Mouse (Mus musculus) cerebellum, postnatal 25 days (tissue): ENCODE measurements around the gene Ackr2.

ENCODE experiments used
- DNase-seq, 2 experiments: peaks; one replicate each; pipeline ENCODE4 v3.0.0; 2021; ENCODE audit warnings: mixed read lengths in 2 of 2

The Ackr2 gene

DNA sequence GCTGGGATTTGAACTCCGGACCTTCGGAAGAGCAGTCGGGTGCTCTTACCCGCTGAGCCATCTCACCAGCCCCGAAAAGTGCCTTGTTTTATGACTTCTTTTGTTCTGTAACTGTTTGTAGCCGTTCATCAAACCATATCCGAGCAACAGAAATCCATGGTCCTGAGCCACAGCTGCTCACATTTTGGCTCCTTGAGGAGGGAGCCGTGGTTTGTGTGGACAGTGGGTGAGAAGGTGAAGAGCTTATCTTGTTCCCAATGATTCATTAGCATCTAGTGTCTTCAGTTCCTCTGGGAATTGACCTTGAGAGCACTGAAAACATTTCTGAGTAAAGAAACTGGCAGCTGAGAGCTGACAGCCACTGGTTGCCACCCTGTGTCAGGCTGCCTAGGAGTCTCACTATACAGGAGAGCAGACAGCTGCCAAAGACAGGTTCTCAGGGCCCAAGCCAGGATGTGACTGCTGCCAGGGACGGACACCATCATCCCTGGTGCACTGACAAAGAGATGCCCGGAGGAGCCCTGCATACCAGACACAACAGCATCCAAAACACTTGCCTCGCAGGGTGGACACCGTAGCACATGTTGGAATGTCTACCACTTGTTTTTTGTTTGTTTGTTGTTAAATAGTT is 6.0 kb upstream of the Ackr2 start:
- no peak for DNase-seq

DNA sequence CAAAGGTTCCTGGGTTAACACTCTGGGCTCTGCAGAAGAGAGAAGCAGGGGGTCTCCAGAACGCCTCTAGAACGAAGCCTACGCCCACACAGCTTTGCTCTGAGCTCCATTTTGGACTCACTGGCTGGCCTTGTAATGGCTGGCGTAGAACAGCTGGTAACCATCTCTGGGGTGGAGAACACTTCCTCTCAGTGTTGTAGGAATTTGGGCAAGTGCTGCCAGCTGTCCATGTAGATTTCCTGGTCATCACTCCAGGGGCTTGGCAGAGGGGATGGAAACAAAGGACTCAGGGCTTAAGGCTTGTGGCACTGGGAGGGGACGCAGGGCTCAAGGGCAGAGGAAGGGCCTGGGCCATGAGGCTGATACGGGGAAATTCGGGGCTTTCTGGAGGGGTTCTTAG is 3.7 kb upstream of the Ackr2 start:
- no peak for DNase-seq

GRCm38 (mm10) chr9:121895392-121895993 is 2.7 kb upstream of the Ackr2 start:
- no peak for DNase-seq

DNA sequence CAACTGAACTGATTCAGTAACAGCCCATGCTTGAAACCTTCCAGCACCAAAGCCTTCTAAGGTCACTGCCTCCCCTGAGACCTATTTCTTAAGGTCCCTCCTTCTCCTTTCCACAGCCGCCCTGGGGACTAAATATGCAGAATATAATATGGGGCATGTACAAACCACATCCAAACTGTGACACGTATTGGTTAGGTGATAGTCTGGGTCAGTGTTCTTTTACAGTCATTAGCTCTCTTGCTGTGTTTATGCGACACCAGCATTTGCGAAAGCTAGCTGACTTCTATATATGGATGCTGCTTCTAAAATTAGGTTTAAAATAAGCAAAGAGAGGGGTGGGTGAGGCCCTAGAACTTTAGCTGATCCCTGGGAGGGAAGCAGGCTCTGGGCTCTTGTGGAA is 1.3 kb upstream of the Ackr2 start:
- DNase-seq, result no peak

DNA sequence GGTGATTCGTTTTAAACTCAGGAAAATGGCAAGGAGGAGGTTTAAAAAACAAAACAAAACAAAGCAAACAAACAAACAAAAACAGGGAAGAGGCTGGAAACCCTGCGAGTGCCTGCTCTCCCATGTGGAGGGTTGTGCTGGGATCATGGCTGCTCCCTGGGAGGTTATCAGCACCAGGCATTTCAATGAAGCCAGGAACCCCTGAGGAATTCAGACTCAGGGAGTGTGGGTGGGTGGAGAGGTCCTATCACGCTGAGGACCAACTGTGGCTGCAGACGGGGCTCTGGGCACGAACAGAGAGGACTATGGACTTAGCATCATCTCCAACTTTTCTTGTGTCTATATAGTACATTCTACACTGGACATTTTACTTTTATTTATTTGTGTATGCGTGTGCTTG is 1.2 kb downstream of the Ackr2 start:
- no peak for DNase-seq

GRCm38 (mm10) chr9:121900282-121900855 is 2.2 kb downstream of the Ackr2 start:
- no peak for DNase-seq

DNA sequence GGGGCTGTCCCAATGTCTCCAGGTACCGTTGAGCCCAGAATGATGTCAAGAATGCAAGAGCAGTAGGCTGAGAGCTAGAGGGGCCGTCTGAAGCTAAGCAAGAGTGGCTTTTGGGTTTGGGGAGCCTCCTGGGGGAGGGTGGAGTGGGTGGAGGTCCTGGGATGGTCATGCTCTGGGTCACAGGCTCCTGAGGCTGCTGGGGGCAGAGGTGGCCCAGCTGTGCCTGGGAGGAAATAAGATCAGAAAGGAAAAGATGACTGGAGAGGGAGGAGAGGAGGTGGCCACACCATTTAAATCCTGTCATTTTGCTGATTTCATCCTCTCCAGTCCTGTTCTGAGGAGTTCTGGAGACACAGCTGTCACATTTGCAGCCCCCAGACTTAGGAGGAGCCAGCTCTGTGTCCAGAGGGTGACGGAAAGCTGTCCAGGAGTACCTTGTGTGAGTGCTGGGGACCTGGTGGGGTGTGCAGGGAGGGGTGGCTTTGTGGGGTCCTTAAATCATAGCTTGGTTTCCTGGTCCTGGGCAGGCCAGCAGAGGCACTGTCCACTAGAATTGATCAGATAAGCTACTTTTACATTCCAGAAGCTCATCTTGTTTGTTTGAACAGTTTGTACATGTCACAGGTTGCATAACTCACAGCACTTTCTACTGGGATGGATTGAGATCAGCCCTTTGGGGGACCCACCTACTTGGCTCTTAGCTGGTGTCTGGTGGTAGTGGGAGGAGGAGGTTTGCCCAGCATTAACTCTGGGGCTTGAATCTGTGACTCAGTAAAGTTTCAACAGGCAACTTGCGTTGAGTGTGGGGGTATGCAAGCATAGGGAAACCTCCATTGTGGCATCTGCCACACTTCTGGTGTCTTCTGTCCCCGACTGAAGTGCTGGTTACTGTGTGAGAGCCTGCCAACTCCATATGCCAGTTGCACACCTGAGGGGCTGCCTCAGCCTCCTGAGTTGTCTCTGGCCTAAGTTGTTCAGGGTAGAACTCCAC is 3.9 kb downstream of the Ackr2 start:
- DNase-seq, result no peak

DNA sequence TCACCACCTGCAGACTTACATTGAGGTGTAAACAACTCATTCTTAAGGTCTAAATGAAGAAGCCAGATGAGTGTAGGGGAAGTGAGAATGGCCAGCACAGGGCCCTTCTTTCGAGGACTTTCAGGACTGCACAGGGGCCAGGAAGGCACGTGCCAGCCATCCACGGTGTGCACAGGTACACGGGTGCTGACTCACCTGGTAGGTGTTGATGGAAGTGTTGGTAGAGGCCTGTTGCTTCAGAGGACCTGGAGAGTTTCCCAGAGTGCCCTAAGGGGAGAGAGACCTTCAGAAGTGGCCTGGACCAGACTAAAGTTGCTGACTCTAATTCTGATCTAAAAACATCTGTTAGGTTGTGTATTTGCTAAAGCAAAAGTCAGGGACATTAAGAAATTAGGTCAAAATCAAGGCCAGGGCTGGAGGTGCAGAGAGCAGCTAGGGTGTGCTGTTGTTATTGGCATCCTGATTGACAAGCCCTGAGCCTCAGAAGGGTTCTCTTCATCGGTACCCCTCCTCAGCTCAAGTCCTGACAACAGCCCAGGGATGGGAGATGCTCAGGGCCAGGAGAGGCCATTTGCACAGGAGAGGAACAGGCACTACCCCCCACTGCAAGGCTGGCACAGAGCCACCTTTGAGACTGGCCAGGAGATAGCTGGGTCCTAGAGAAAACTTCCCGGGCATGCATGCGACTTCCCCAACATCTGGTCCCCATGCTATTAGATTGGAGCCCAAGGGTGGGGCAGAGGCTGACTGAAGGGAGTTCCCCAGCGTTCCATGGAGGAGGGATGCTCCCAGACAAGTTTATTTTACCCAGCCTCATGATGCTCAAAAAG is 5.5 kb downstream of the Ackr2 start:
- peak; percentile 58 to 74 for DNase-seq

- DNase-seq, result no peak
These were observed 6.2 kb downstream of the Ackr2 start for GRCm38 (mm10) chr9:121904319-121904718.

GRCm38 (mm10) chr9:121904946-121905345 is 6.8 kb downstream of the Ackr2 start:
- DNase-seq, result no peak

DNA sequence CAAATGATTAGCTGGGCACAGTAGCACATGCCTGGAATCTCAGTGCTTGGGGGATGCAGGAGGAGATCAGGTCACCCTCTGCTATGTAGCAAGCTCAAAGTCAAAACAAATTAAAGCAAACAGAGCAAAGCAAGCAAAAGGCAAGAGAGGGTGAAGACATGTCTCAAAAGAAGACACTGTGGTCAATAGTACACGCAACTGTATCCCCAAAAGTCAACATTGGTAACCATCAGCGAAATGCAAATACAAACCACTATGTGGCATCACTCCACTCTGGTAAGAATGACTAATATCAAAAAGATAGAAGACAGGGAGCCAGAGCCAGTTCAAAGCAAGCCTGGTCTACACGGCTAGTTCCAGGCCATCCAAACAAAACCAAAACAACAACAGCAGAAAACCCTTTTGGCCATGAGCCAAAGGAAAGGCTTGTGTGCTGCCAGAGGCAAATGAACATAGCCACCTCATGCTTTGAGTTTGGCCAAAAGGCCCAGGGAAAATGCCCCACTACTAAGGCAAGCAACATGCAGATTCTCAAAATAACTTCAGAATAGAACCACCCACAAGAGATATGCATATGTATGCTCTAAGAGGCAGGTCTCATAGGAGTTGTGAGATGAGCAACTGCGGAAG is 7.5 kb downstream of the Ackr2 start:
- DNase-seq, result no peak

DNA sequence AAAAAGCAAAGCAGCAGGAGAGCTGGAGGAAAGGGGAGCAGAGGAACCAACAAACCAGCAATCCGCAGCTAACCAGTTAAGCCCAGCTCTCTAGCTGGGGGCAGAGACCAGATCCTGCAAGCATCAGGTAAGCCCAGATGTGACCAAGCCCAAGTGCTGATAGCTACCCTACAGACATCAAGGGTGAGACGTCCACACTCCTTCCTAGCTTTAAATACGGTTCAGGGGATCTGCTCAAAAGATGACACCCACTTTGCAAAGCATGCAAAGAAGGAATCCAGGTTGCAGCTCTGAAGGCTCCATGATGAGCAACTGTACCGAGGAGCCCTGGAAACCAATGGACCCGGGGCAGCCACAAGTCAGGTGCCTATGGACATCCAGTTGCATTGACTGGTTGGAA is 8.3 kb downstream of the Ackr2 start:
- no peak for DNase-seq

GRCm38 (mm10) chr9:121907356-121908070 is 9.4 kb downstream of the Ackr2 start:
- DNase-seq, result no peak

- DNase-seq, result no peak
These were observed 10.2 kb downstream of the Ackr2 start for GRCm38 (mm10) chr9:121908321-121908720.

- no peak for DNase-seq
These were observed 11.5 kb downstream of the Ackr2 start for GRCm38 (mm10) chr9:121909635-121910034.

DNA sequence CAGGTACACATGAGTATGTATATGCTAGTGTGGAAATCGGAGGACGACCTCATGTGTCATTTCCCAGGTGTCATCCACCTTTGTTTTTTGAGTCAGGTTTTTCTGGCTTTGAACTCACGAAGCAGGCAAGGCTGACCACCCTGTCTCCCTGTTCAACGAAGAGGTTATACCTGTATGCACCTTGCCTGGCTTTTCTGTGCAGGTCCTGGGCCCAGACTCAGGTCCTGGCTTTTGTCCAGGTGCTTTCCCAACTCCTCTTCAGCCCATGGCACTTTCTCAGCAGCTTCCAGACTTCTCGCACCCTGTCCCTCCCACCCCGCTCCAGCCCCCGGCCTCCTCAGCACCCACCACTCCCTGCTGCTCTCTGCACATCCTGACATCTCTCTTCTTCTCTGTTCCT is 13.0 kb downstream of the Ackr2 start:
- DNase-seq, result no peak

DNA sequence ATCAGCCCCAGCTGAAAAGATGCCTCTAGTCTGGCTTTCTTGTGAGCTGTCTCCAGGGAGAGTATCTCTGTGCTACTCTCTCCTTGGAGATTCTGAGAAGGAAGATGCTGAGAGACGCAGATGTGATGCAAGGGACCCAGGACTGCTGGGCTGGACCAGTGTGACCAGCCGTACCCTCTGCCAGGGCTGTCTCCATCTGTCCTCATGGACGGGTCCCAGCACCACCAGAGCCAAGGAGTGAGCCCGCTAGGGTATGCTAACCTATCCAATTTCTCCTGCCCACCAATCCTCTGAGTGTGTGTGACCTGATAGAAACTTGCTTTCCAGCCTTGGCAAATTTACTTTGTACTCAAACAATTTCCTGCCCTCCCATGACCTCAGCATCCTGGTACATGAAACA is 14.6 kb downstream of the Ackr2 start:
- DNase-seq, result no peak

- no peak for DNase-seq
These were observed 16.1 kb downstream of the Ackr2 start for GRCm38 (mm10) chr9:121914226-121914757.

DNA sequence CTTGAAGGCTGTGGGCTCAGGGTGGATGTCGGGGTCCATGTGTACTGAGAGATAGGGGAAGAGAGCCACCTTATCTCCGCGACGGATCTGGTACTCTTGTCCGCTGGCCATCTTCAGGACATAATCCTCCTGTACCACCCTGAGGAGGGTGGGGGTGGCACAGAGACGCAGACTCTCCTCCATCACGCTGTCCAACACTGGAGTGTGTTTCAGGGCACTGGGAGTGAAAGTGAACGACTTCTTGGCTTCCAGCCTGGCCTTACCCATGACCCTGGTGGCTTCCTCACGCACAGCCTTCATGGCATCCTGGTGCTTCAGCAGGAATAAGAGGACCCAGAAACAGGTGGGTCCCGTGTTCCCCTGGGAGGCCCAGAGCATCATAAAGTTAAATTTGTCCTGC is 16.9 kb downstream of the Ackr2 start:
- no peak for DNase-seq

DNA sequence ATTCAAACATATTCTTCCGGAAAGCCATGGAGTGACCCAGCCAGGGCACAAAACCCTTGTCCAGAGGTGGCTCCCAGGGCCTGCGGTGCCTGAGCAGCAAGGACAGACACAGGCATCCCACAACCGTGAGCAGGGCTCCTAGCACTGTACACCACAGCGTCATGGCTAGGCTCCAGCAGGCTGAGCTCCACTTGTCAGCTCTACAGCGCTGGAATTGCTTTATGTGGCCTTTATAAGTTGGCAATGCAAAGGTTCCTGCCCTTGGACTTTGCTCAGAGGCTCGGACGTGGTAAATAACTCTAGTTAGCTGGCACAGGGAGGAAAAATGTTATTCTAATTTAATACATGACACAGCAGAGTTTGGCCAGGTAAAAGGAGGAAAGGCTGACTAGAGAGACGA is 17.9 kb downstream of the Ackr2 start, which contains the start of gene Cyp8b1:
TSS of gene Cyp8b1 (minus strand) at position 204 of the 400 bp plus-strand sequence.
- DNase-seq, result no peak

- DNase-seq, result no peak
These were observed 20.9 kb downstream of the Ackr2 start for GRCm38 (mm10) chr9:121919027-121919501.
